Mouse (Mus musculus) hindbrain, postnatal 0 days (tissue): ENCODE results near the gene Tmem159. TPM values are rescaled to one million over a fixed set of nuclear protein-coding genes. Genes with fewer than 3 reads are reported as not detected.

ENCODE experiments used
- ATAC-seq: fragments of 200-750 bp; cut with Nextera tagmentation; 2 replicates; pipeline ENCODE4 v1.8.0; 2017; ENCODE audit warnings: mild to moderate bottlenecking, moderate TSS enrichment, moderate library complexity
- DNase-seq: peaks from one replicate; pipeline ENCODE4 v3.0.0-alpha.2; 2015; ENCODE audit warnings: low spot score
- H3K27ac ChIP-seq: fragments of 300-500 bp; sonication (generic); 2 replicates; pipeline ENCODE4 v1.5.1; 2014; ENCODE audit warnings: mild to moderate bottlenecking
- H3K27me3 ChIP-seq: fragments of 300-500 bp; sonication (generic); 2 replicates; pipeline ENCODE4 v1.6.1; 2014; ENCODE audit warnings: low read length, mixed read lengths; ENCODE audit not compliant: insufficient read depth
- H3K36me3 ChIP-seq: fragments of 300-500 bp; sonication (generic); 2 replicates; pipeline ENCODE4 v1.6.1; 2014; ENCODE audit warnings: low read length, mixed read lengths; ENCODE audit not compliant: insufficient read depth
- H3K4me1 ChIP-seq: fragments of 300-500 bp; sonication (generic); 2 replicates; pipeline ENCODE4 v1.6.1; 2014; ENCODE audit warnings: antibody characterized with exemption, low read length, mixed read lengths; ENCODE audit not compliant: insufficient read depth
- H3K4me2 ChIP-seq: fragments of 300-500 bp; sonication (generic); 2 replicates; pipeline ENCODE4 v1.6.1; 2014; ENCODE audit warnings: low read depth, mild to moderate bottlenecking, low read length, moderate library complexity, mixed read lengths
- H3K4me3 ChIP-seq: fragments of 300-500 bp; sonication (generic); 2 replicates; pipeline ENCODE4 v1.5.1; 2014; ENCODE audit warnings: low read length
- H3K9ac ChIP-seq: fragments of 300-500 bp; sonication (generic); replicated peaks from 2 replicates; pipeline ENCODE4 v1.6.1; 2014; ENCODE audit warnings: mild to moderate bottlenecking, low read length, moderate library complexity, mixed read lengths
- H3K9me3 ChIP-seq: fragments of 300-500 bp; sonication (generic); 2 replicates; pipeline ENCODE4 v1.6.1; 2016; ENCODE audit warnings: low read length, mixed read lengths
- CTCF ChIP-seq: IDR thresholded peaks from 2 replicates; pipeline ENCODE4 v1.5.1; 2016; ENCODE audit warnings: antibody characterized with exemption, control low read depth, low read depth
- WGBS: fragments of 180-500 bp; shearing (Covaris S2); extraction: QIAGEN DNeasy Blood & Tissue Kit; methylation state at CpG from one replicate; pipeline ENCODE4 v1.1.7; 2014; 5-methylcytosine and 5-hydroxymethylcytosine counted together
- polyA plus RNA-seq: library from polyadenylated mRNA; unstranded; fragments of >200 nt; fragmentation: Nextera tagmentation; extraction: Ambion mirVana; gene quantifications from 2 replicates; pipeline ENCODE4 v1.2.1, GENCODE M21; 2015
- total RNA-seq: library from RNA; depleted of rRNA; stranded (reverse); fragments of >200 nt; gene quantifications from 2 replicates; pipeline ENCODE4 v1.2.3, GENCODE M21; 2014

Gene Tmem159
- total and polyA plus RNA-seq, 2 experiments from 2014 or later = 21.4 to 23.0 TPM

- Histone ChIP-seq H3K9me3 (no peaks in the 10 kb centered on the region), H3K27ac (no peak overlapping the region), H3K36me3 (no peaks in the 10 kb centered on the region), H3K9ac (no peak overlapping the region), H3K4me2 (no peak overlapping the region), H3K4me3 (no peak overlapping the region), H3K4me1 (no peaks in the 10 kb centered on the region), H3K27me3 (no peaks in the 10 kb centered on the region)
- ATAC-seq (no peak), DNase-seq (no peak)
- 57% methylated on average over 4 of the region's 4 CpGs for WGBS
- TF ChIP-seq CTCF = no peak
These were observed 25.5 kb downstream of the Tmem159 start for GRCm38 (mm10) chr7:120127686-120128059.

GRCm38 (mm10) chr7:120128951-120129350, 26.8 kb downstream of the Tmem159 start:
- TF ChIP-seq CTCF = no peak
- Histone ChIP-seq H3K9ac (no peak overlapping the region), H3K4me3 (no peak overlapping the region), H3K27ac (no peak overlapping the region), H3K4me2 (no peak overlapping the region), H3K27me3 (no peaks in the 10 kb centered on the region), H3K36me3 (no peaks in the 10 kb centered on the region), H3K4me1 (no peaks in the 10 kb centered on the region), H3K9me3 (no peaks in the 10 kb centered on the region)
- DNase-seq = no peak
- ATAC-seq = no peak
- 53% methylated on average over 4 of the region's 4 CpGs for WGBS

GRCm38 (mm10) chr7:120142743-120143142, 40.6 kb downstream of the Tmem159 start:
- no peaks in the 10 kb centered on the region for H3K36me3 ChIP-seq
- no peak overlapping the region for H3K27ac ChIP-seq
- no peaks in the 10 kb centered on the region for H3K4me1 ChIP-seq
- no peaks in the 10 kb centered on the region for H3K27me3 ChIP-seq
- H3K9ac ChIP-seq = no peak overlapping the region
- H3K4me2 ChIP-seq = no peak overlapping the region
- DNase-seq = no peak
- H3K4me3 ChIP-seq = no peak overlapping the region
- whole genome bisulfite sequencing = 83% methylated on average over 1 of the region's 1 CpGs
- no peak for TF ChIP-seq CTCF
- ATAC-seq = no peak
- no peaks in the 10 kb centered on the region for H3K9me3 ChIP-seq

- Histone ChIP-seq H3K27me3 (no peaks in the 10 kb centered on the region), H3K4me2 (no peak within 1 kb of the TSS), H3K4me3 (no peak within 1 kb of the TSS), H3K4me1 (no peaks in the 10 kb centered on the region), H3K9ac (no peak within 1 kb of the TSS), H3K36me3 (no peaks in the 10 kb centered on the region), H3K9me3 (no peaks in the 10 kb centered on the region), H3K27ac (no peak within 1 kb of the TSS)
- no peak for DNase-seq
- ATAC-seq = no peak
- 78% methylated on average over 9 of the region's 9 CpGs for WGBS
- TF ChIP-seq CTCF = no peak
These were observed 43.0 kb downstream of the Tmem159 start, which contains the start of gene Zp2 for GRCm38 (mm10) chr7:120145191-120145590. TSS of gene Zp2 (minus strand) at chr7:120145291.

- H3K4me2 ChIP-seq = no peak overlapping the region
- no peak for TF ChIP-seq CTCF
- no peaks in the 10 kb centered on the region for H3K36me3 ChIP-seq
- 23% methylated on average over 3 of the region's 3 CpGs for WGBS
- H3K4me3 ChIP-seq = no peak overlapping the region
- no peak for DNase-seq
- no peak for ATAC-seq
- no peaks in the 10 kb centered on the region for H3K27me3 ChIP-seq
- no peak overlapping the region for H3K9ac ChIP-seq
- no peaks in the 10 kb centered on the region for H3K9me3 ChIP-seq
- no peaks in the 10 kb centered on the region for H3K4me1 ChIP-seq
- H3K27ac ChIP-seq = no peak overlapping the region
These were observed 48.1 kb downstream of the Tmem159 start for GRCm38 (mm10) chr7:120150257-120150656.

GRCm38 (mm10) chr7:120150898-120151297, 48.7 kb downstream of the Tmem159 start:
- WGBS = 77% methylated on average over 2 of the region's 2 CpGs

GRCm38 (mm10) chr7:120156841-120157409, 54.8 kb downstream of the Tmem159 start:
- Histone ChIP-seq H3K4me3 (no peak overlapping the region), H3K36me3 (no peaks in the 10 kb centered on the region), H3K27ac (no peak overlapping the region), H3K4me1 (peaks cover 6% of the 10 kb centered on the region; the same call in 1 of the 2 replicates), H3K9ac (no peak overlapping the region), H3K27me3 (no peaks in the 10 kb centered on the region), H3K9me3 (no peaks in the 10 kb centered on the region), H3K4me2 (no peak overlapping the region)
- WGBS = 15% methylated on average over 2 of the region's 2 CpGs
- no peak for TF ChIP-seq CTCF
- ATAC-seq (no peak), DNase-seq (no peak)

More at GRCm38 (mm10) chr7:120150898-120151297, 48.7 kb downstream of the Tmem159 start:
- no peak for ATAC-seq
- Histone ChIP-seq H3K9me3 (no peaks in the 10 kb centered on the region), H3K4me1 (no peaks in the 10 kb centered on the region), H3K4me2 (no peak overlapping the region), H3K27ac (no peak overlapping the region), H3K36me3 (no peaks in the 10 kb centered on the region), H3K4me3 (no peak overlapping the region), H3K27me3 (no peaks in the 10 kb centered on the region), H3K9ac (no peak overlapping the region)
- no peak for TF ChIP-seq CTCF
- DNase-seq = no peak
